Mouse (Mus musculus): ENCODE measurements at regions not wholly inside any gene's neighbourhood (a gene's known extent, or its start where the extent isn't known, plus 50 kb on each side); places are given as distances from the start of the nearest gene placed in this dataset.

DNA sequence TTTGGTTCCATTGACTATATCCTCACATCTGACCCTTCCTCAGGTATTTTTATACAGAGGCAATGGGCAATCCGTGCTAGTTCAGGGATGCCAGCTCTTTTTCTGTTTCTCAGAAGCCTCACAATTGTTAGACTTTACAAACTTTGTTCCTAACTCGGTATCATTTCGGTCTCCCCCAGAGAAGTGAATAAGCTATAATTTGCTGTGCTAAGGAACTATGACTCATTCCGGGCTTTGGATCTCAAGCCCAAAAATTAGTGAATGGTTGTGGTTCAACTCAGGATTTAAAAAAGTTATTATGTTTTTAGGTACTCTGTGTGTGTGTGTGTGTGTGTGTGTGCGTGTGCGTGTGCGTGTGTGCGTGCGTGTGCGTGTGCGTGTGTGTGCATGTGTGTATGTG is 1263.7 kb upstream of the A1bg start:
- H3K27ac ChIP-seq (replicated peaks) = no peak overlapping the region
- no peaks in the 10 kb centered on the region for H3K9me3 ChIP-seq
- no peak overlapping the region for H3K4me3 ChIP-seq
- H3K36me3 ChIP-seq = no peaks in the 10 kb centered on the region
- no peak for ATAC-seq (replicated peaks)
- H3K27me3 ChIP-seq = no peaks in the 10 kb centered on the region
- no peaks in the 10 kb centered on the region for H3K4me1 ChIP-seq
- no peak overlapping the region for H3K9ac ChIP-seq (replicated peaks)
- WGBS = 95% methylated on average over 11 of the region's 11 CpGs
- H3K4me2 ChIP-seq (replicated peaks) = no peak overlapping the region

DNA sequence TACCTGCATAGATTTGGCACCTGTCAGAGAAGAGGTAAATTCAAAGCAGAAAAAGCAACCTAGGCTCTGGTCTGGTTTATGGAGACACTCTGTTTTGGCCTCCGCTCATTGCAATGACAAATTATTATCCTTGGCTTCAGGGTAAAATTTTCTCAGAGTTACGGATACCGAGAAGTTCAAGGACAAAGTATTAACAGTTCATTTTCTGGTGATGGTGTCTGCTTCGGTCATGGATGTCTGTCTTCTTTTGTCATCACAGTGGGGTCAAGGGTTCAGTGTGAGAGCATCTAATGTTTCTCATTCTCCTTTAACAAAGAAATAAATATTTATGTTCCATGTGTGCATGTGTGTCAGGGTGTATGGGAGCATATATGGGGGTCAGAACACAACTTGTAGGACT is 1261.0 kb upstream of the A1bg start:
- WGBS = 98% methylated on average over 4 of the region's 4 CpGs
- no peak overlapping the region for H3K4me2 ChIP-seq (replicated peaks)
- no peaks in the 10 kb centered on the region for H3K27me3 ChIP-seq
- H3K9me3 ChIP-seq = no peaks in the 10 kb centered on the region
- no peak overlapping the region for H3K9ac ChIP-seq (replicated peaks)
- no peak overlapping the region for H3K27ac ChIP-seq (replicated peaks)
- no peaks in the 10 kb centered on the region for H3K4me1 ChIP-seq
- no peak for ATAC-seq (replicated peaks)
- no peaks in the 10 kb centered on the region for H3K36me3 ChIP-seq
- H3K4me3 ChIP-seq = no peak overlapping the region

DNA sequence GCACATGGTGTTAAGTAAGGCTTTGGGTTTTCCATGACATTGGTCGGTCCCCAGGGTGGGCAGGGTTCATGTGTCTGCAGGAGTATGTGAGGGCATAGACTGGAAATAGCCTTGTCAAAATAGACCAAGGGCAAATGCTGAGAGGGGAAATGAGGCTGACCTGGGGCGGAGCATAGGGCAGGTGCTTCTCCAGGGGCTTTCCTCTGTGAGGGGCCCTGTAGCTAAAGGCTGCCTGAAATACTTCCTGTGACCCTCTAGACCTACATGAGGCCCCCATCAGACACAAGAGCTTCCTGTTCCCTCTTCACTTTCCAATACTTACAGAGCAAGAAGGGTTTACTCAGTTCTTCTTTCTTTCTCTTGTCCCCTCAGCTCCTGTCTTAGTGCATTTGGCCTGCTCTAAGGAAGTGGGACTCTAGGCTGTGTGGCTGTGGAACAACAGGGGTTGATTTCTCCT is 1258.7 kb upstream of the A1bg start:
- Histone ChIP-seq H3K4me2 (replicated peaks) (no peak overlapping the region), H3K4me1 (no peaks in the 10 kb centered on the region), H3K27ac (replicated peaks) (no peak overlapping the region), H3K9me3 (no peaks in the 10 kb centered on the region), H3K36me3 (no peaks in the 10 kb centered on the region), H3K27me3 (no peaks in the 10 kb centered on the region), H3K9ac (replicated peaks) (no peak overlapping the region), H3K4me3 (no peak overlapping the region)
- ATAC-seq (replicated peaks) = no peak
- 90% methylated on average over 2 of the region's 2 CpGs for WGBS

DNA sequence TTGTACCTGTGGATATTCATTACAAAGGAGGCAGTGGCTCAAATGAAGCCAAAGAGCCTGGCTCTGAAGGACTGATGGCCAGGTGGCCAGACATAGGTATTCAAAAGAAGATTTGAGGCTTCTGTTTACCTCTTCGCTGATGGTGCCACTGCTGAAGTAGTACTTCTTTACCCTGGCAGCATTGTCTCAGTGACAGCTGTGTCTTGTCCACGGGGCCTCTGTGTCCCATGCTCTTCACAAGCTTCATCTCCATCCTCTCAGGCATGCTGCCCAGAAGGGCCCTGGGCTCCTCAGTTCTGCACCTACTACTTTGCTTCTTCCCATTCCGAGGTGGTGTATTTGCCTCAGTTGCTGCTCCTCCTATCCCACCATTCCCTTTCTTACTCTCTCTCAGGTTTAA is 1257.9 kb upstream of the A1bg start:
- Histone ChIP-seq H3K4me2 (replicated peaks) (no peak overlapping the region), H3K27ac (replicated peaks) (no peak overlapping the region)
- 90% methylated on average over 3 of the region's 3 CpGs for WGBS

DNA sequence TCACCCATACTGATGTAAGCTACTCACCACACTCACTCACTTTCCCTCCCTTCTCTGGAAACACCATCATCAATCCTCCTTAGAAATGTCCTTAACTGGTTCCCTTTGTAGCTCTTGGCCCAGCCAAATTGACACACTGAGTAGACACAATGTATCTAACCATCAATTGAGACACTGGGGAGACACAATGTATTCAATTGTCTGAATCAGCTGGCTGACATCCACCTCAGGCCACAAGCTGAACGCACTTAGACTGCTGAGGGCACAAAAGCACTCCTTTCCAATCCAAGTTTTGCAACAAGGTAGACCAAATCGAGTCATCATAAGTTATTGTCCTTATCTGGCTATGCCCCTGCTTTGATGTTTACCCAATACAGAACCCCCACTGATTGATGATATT is 1257.0 kb upstream of the A1bg start:
- WGBS = 77% methylated on average over 2 of the region's 2 CpGs
- Histone ChIP-seq H3K27ac (replicated peaks) (no peak overlapping the region), H3K9ac (replicated peaks) (no peak overlapping the region), H3K9me3 (no peaks in the 10 kb centered on the region), H3K4me1 (no peaks in the 10 kb centered on the region), H3K36me3 (no peaks in the 10 kb centered on the region), H3K4me3 (no peak overlapping the region), H3K4me2 (replicated peaks) (no peak overlapping the region), H3K27me3 (no peaks in the 10 kb centered on the region)
- no peak for ATAC-seq (replicated peaks)

More for the DNA sequence above, 1257.9 kb upstream of the A1bg start:
- no peak overlapping the region for H3K4me3 ChIP-seq
- H3K27me3 ChIP-seq = no peaks in the 10 kb centered on the region
- no peak for ATAC-seq (replicated peaks)
- H3K9me3 ChIP-seq = no peaks in the 10 kb centered on the region
- H3K36me3 ChIP-seq = no peaks in the 10 kb centered on the region
- H3K4me1 ChIP-seq = no peaks in the 10 kb centered on the region
- H3K9ac ChIP-seq (replicated peaks) = no peak overlapping the region

DNA sequence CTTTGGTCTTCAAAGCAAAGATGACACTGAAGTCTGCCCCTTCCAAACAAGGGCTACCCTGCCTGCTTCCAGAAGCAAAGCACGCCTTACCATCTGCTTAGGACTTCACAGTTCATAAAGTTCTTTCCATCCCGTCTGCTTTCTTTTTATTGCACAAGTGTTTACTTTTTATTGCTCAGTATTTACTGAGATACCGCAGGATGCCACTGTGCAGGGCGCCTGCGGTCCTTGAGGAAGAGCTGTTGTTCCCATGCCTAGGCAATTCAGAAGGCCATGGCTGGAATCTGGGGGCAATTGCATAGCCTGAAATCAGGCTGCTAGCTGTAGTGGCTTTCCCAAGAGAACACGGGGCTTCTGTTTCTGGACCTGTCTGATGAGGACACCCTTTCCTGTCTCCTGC is 1255.8 kb upstream of the A1bg start:
- H3K27me3 ChIP-seq = no peaks in the 10 kb centered on the region
- no peak overlapping the region for H3K27ac ChIP-seq (replicated peaks)
- H3K9ac ChIP-seq (replicated peaks) = no peak overlapping the region
- H3K4me2 ChIP-seq (replicated peaks) = no peak overlapping the region
- H3K4me3 ChIP-seq = no peak overlapping the region
- H3K36me3 ChIP-seq = no peaks in the 10 kb centered on the region
- 90% methylated on average over 6 of the region's 6 CpGs for WGBS
- no peak for ATAC-seq (replicated peaks)
- H3K9me3 ChIP-seq = no peaks in the 10 kb centered on the region
- no peaks in the 10 kb centered on the region for H3K4me1 ChIP-seq

DNA sequence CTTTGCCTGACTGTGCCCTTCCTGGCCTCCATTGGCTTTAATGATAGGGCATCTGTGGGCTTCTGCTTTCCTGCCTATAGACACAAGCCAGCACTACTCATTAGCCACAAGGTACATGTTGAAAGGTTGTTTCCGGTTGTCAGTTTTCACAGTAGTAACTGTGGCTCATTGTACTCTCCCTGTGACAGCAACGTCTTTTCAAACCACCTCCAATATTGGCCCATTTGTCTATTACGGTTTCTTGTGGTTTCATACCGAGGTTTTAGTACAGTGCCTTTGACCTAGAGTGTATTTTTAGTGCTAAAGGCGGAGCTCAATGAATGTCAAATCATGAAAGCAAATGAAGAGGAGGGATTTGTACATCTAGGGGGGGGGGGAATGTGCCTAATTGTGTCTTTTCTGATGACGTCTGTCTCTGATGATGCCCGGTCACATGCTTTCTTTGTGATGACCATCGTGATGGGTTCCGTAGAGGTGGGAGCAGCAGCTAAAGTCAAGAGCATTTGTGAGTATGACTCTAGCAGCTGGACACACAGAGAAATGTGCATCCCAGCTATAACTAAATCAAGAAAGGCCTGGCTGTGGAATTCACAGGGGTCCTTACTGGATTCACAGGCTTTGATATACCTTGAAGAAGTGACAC is 1255.1 kb upstream of the A1bg start:
- no peaks in the 10 kb centered on the region for H3K9me3 ChIP-seq
- no peaks in the 10 kb centered on the region for H3K4me1 ChIP-seq
- H3K4me2 ChIP-seq (replicated peaks) = no peak overlapping the region
- WGBS = 92% methylated on average over 9 of the region's 9 CpGs
- H3K4me3 ChIP-seq = no peak overlapping the region
- no peak overlapping the region for H3K9ac ChIP-seq (replicated peaks)
- H3K36me3 ChIP-seq = no peaks in the 10 kb centered on the region
- ATAC-seq (replicated peaks) = no peak
- no peaks in the 10 kb centered on the region for H3K27me3 ChIP-seq
- no peak overlapping the region for H3K27ac ChIP-seq (replicated peaks)

DNA sequence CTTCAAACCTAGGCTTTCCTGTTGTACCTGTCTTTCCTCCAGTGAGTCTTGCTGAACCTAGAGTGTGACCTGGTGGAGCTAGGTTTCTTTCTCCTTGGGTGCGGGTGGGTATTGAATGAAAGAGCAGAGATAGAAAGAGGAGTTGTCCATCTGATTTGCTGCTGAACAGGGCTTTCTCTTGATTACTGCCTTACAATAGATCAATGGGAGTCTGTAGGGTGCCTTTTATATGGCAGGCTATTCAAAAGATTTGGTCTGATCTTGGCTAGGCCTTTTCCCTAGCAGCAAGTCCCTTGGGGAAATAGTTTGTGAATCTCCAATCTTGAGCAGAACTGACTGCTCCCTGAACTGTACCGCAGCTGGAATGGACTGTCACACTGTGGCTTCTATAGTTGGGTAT is 1253.3 kb upstream of the A1bg start:
- H3K4me3 ChIP-seq = no peak overlapping the region
- no peak overlapping the region for H3K27ac ChIP-seq (replicated peaks)
- ATAC-seq (replicated peaks) = no peak
- H3K36me3 ChIP-seq = no peaks in the 10 kb centered on the region
- 47% methylated on average over 2 of the region's 2 CpGs for WGBS
- H3K4me1 ChIP-seq = no peaks in the 10 kb centered on the region
- no peaks in the 10 kb centered on the region for H3K27me3 ChIP-seq
- no peak overlapping the region for H3K4me2 ChIP-seq (replicated peaks)
- H3K9ac ChIP-seq (replicated peaks) = no peak overlapping the region
- H3K9me3 ChIP-seq = no peaks in the 10 kb centered on the region

DNA sequence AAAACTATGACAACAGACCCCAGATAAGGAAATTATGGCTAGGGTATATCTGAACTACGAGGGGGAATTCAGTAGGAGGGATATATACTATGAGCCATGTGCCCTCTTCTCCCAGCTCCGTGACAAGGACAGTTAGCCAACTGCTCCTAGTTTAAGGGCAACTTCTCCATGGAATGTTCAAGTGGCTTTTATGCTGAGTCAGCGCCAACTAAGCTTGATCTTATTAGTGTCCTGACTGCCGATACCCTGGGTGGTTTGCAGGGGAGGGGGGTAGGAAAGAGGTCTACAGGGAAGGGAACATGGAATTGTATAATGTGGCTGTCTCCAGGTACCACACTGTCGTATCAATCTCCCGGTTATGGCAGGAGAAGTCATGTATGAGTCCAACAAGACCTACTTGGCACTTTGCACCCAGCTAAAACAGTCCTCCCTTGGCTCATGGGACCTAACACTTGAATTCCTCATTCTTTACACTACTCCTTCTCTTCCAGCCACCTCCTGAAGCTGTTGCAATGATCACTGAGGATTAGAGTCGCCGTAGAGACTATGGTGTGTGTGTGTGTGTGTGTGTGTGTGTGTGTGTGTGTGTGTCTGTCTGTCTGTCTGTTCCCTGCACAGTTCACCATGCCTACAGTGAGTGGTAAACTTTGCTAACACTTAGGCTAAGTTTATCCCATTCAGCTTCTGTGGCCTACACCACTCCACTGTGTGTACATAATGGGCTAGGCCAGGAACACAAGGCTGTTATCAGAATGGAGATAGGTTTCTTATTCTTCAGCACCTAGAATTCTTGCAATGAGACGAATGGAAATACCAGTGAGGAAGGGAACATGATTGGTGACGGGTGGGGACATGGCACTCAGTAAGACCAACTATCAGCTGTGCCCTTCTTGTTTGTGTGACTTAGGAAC is 1251.1 kb upstream of the A1bg start:
- ATAC-seq (replicated peaks) = no peak
- H3K27ac ChIP-seq (replicated peaks) = no peak overlapping the region
- no peaks in the 10 kb centered on the region for H3K4me1 ChIP-seq
- H3K4me2 ChIP-seq (replicated peaks) = no peak overlapping the region
- no peaks in the 10 kb centered on the region for H3K27me3 ChIP-seq
- H3K9me3 ChIP-seq = no peaks in the 10 kb centered on the region
- H3K36me3 ChIP-seq = no peaks in the 10 kb centered on the region
- H3K9ac ChIP-seq (replicated peaks) = no peak overlapping the region
- WGBS = 91% methylated on average over 10 of the region's 10 CpGs
- H3K4me3 ChIP-seq = no peak overlapping the region

DNA sequence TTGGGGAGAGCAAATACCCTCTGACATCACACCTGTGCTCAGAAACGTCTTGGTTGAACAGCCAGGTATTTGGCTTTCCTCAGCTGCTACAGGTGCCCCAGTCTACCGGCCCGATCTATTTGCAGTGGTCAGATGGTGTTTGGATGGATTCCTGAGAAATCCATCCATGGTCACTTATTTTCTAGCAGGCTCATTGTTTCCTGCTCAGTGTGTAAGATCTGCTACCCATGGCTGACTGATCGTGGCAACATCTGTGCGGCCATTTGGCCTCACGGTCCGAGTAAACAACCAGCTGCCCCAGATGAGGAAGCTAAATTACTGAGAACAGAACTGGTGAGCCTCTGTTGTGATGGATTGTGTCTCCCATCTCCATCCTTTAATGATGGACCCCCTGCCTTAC is 1248.8 kb upstream of the A1bg start:
- no peak overlapping the region for H3K9ac ChIP-seq (replicated peaks)
- no peak overlapping the region for H3K4me3 ChIP-seq
- no peak overlapping the region for H3K4me2 ChIP-seq (replicated peaks)
- no peaks in the 10 kb centered on the region for H3K4me1 ChIP-seq
- no peak for ATAC-seq (replicated peaks)
- no peaks in the 10 kb centered on the region for H3K9me3 ChIP-seq
- WGBS = 85% methylated on average over 7 of the region's 7 CpGs
- H3K27me3 ChIP-seq = no peaks in the 10 kb centered on the region
- H3K36me3 ChIP-seq = no peaks in the 10 kb centered on the region
- H3K27ac ChIP-seq (replicated peaks) = no peak overlapping the region

DNA sequence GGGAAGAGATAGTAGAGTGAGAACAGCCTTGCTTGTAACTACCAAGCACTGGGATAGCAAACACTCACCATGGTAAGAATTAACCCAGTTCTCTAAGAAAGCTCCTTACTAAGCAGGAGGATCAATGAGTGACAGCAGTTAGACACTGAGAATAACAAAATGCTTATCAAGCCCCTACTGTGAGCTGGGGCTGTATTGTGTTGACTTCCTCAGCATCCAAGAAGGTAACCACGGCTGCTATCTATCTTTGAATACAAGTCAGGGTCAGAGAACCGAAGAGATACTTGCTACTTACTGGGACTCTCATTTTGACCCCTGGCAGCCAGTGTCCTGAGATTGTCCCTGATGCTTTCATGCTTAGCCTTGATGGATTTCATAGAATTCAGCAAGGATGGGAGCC is 1248.4 kb upstream of the A1bg start:
- no peak overlapping the region for H3K27ac ChIP-seq (replicated peaks)
- no peak overlapping the region for H3K4me2 ChIP-seq (replicated peaks)
- H3K27me3 ChIP-seq = no peaks in the 10 kb centered on the region
- H3K9ac ChIP-seq (replicated peaks) = no peak overlapping the region
- 83% methylated on average over 2 of the region's 2 CpGs for WGBS
- no peak for ATAC-seq (replicated peaks)
- no peak overlapping the region for H3K4me3 ChIP-seq
- H3K9me3 ChIP-seq = no peaks in the 10 kb centered on the region
- H3K36me3 ChIP-seq = no peaks in the 10 kb centered on the region
- no peaks in the 10 kb centered on the region for H3K4me1 ChIP-seq

DNA sequence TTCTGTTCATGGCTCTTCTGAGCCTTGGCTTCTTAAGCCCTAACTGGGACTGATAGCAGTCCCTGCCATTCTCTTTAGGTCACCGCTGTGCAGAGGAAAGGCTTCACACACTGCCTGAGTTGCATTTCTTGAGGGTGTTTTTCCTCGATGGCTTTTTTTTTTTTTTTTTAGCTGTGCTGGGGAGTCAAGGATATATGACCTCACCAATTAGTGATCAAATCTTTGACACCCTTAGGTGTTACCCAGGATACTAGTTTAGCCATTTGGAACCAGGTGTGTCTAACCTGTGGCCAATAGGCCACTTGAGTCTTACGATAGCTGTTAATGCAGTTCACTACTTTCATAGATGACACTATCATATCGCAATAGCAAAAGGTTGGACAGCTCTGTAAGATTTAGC is 1247.5 kb upstream of the A1bg start:
- H3K4me3 ChIP-seq = no peak overlapping the region
- H3K27ac ChIP-seq (replicated peaks) = no peak overlapping the region
- no peak for ATAC-seq (replicated peaks)
- H3K36me3 ChIP-seq = no peaks in the 10 kb centered on the region
- no peak overlapping the region for H3K9ac ChIP-seq (replicated peaks)
- no peaks in the 10 kb centered on the region for H3K9me3 ChIP-seq
- H3K4me2 ChIP-seq (replicated peaks) = no peak overlapping the region
- no peaks in the 10 kb centered on the region for H3K27me3 ChIP-seq
- 97% methylated on average over 4 of the region's 4 CpGs for WGBS
- H3K4me1 ChIP-seq = no peaks in the 10 kb centered on the region

Data from forebrain, embryonic 15.5 days (tissue).